Mouse (Mus musculus) midbrain, embryonic 13.5 days (tissue): ENCODE measurements around the gene Plekhf1. TPM values are rescaled to one million over a fixed set of nuclear protein-coding genes. Genes with fewer than 3 reads are reported as not detected.

Source experiments
- ATAC-seq: fragments of 200-750 bp; cut with Nextera tagmentation; 2 replicates; pipeline ENCODE4 v1.8.0; 2017; ENCODE audit warnings: mild to moderate bottlenecking, moderate TSS enrichment, moderate library complexity
- H3K27ac ChIP-seq: fragments of 300-500 bp; sonication (generic); 2 replicates; pipeline ENCODE4 v1.5.1; 2015; ENCODE audit warnings: inconsistent platforms, mild to moderate bottlenecking, moderate library complexity
- H3K27me3 ChIP-seq: fragments of 300-500 bp; sonication (generic); 2 replicates; pipeline ENCODE4 v1.6.1; 2015; ENCODE audit warnings: mild to moderate bottlenecking, inconsistent platforms
- H3K36me3 ChIP-seq: fragments of 300-500 bp; sonication (generic); 2 replicates; pipeline ENCODE4 v1.6.1; 2015; ENCODE audit warnings: mild to moderate bottlenecking, inconsistent platforms
- H3K4me1 ChIP-seq: fragments of 300-500 bp; sonication (generic); replicated peaks from 2 replicates; pipeline ENCODE4 v1.6.1; 2015; ENCODE audit warnings: inconsistent platforms
- H3K4me2 ChIP-seq: fragments of 300-500 bp; sonication (generic); replicated peaks from 2 replicates; pipeline ENCODE4 v1.6.1; 2015; ENCODE audit warnings: moderate library complexity, mild to moderate bottlenecking, inconsistent platforms
- H3K4me3 ChIP-seq: fragments of 300-500 bp; sonication (generic); replicated peaks from 2 replicates; pipeline ENCODE4 v1.5.1; 2015; ENCODE audit warnings: mild to moderate bottlenecking, inconsistent platforms
- H3K9ac ChIP-seq: fragments of 300-500 bp; sonication (generic); replicated peaks from 2 replicates; pipeline ENCODE4 v1.6.1; 2015; ENCODE audit warnings: mild to moderate bottlenecking, inconsistent platforms
- H3K9me3 ChIP-seq: fragments of 300-500 bp; sonication (generic); 2 replicates; pipeline ENCODE4 v1.6.1; 2016; ENCODE audit warnings: mild to moderate bottlenecking, inconsistent platforms
- WGBS: fragments of 180-500 bp; shearing (Covaris S2); methylation state at CpG from one replicate; pipeline ENCODE4 v1.1.7; 2015; 5-methylcytosine and 5-hydroxymethylcytosine counted together
- polyA plus RNA-seq: library from polyadenylated mRNA; unstranded; fragments of >200 nt; fragmentation: Nextera tagmentation; extraction: Ambion mirVana; gene quantifications from 2 replicates; pipeline ENCODE4 v1.2.1, GENCODE M21; 2015

Plekhf1 gene
- polyA plus RNA-seq, 1 experiment from 2014 or later = 0.58 TPM

DNA sequence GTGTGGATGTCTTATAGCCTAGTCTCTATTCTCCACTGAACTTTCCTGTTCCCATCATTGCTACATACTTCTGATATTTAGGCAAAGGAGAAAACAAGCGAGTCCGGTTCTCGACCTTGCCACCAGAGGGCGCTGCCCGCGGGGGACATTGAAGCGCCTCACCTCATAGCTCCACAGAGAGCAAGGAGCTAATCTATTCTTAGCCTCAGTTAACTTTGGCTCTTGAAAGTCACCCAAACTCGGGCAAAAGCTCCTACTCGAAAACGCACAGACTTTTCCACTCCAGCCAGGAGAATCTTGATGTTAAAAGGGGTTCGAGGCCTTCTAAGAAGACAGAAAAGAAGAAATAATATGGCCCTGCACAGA, 45.2 kb downstream of the Plekhf1 start:
- H3K4me2 ChIP-seq = peak overlapping the region; percentile 75
- 0 out of 2 replicates have a peak overlapping the region, but pooled peaks have one; percentile 56 for H3K4me3 ChIP-seq
- no peaks in the 10 kb centered on the region for H3K36me3 ChIP-seq
- H3K27ac ChIP-seq = no peak overlapping the region
- no peaks in the 10 kb centered on the region for H3K27me3 ChIP-seq
- peaks cover 16% of the 10 kb centered on the region for H3K4me1 ChIP-seq
- 0 out of 2 replicates have a peak, but pooled peaks have one; percentile 10 for ATAC-seq
- H3K9ac ChIP-seq = no peak overlapping the region
- H3K9me3 ChIP-seq = no peaks in the 10 kb centered on the region
- under 1% methylated on average over 11 of the region's 11 CpGs for WGBS

DNA sequence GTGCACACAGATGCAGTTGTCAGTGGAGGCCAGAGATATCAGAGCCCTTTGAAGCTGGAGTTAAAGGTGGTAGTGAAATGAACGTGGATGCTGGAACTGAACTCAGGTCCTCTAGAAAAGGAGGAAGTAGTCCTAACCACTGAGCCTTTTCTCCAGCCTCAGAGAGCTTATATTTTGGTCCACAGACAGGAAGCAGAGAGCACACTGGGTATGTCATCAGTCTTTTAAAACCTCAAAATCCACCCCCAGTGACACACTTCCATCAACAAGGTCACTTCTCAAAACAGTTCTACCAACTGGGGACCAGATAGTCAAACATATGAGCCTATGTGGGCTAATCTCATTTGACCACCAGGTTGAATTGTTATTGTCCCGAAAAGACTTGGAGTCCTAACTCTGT, 46.5 kb downstream of the Plekhf1 start:
- ATAC-seq = no peak
- Histone ChIP-seq H3K4me3 (no peak overlapping the region), H3K4me1 (peaks cover 16% of the 10 kb centered on the region), H3K36me3 (no peaks in the 10 kb centered on the region), H3K27ac (no peak overlapping the region), H3K9me3 (no peaks in the 10 kb centered on the region), H3K4me2 (no peak overlapping the region), H3K9ac (no peak overlapping the region), H3K27me3 (no peaks in the 10 kb centered on the region)
- 88% methylated on average over 2 of the region's 2 CpGs for WGBS

DNA sequence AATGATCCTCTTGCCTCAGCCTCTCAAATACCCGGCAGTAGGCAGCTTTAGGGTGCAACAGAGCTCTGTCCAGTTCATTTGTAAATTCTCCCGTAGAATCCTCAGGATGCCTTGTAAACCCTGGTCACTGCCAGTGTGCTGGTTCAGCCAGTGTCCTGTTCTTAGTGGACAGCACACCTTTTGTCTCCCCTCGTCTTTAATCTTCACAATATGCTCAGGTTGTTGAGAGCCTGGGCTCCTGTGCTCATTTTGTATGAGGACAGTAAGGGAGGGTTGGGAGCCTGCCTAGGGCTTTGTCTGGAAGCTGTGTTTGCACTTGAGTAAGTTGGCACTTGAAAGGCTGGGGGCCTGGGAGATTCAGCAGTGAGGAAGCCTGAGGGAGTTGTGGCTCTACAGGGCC, 47.9 kb downstream of the Plekhf1 start:
- no peak overlapping the region for H3K4me3 ChIP-seq
- no peak overlapping the region for H3K27ac ChIP-seq
- H3K4me1 ChIP-seq = peaks cover 16% of the 10 kb centered on the region
- no peaks in the 10 kb centered on the region for H3K9me3 ChIP-seq
- H3K36me3 ChIP-seq = no peaks in the 10 kb centered on the region
- no peak overlapping the region for H3K9ac ChIP-seq
- no peak for ATAC-seq
- 68% methylated on average over 3 of the region's 3 CpGs for WGBS
- H3K4me2 ChIP-seq = no peak overlapping the region
- H3K27me3 ChIP-seq = no peaks in the 10 kb centered on the region

DNA sequence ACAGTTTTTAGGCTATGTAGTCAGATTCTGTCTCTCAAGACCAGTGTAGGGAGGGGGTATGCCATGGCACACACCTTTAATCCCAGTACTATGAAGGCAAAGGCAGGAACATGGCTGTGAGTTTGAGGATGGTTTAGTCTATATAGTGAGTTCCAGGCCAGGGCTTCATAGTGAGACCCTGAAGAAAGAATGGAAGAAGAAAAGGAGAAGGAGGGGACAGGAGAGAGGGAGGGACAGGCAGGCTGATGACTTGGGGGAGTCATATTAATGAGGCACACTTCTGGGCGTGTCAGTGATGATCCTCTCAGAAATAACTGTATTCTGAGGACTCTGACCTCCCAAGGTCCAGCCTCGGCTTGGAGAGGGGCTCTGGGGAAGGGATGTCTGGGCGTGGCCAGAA, 51.8 kb downstream of the Plekhf1 start:
- no peaks in the 10 kb centered on the region for H3K36me3 ChIP-seq
- no peak overlapping the region for H3K4me2 ChIP-seq
- H3K27me3 ChIP-seq = 0 out of 2 replicates have a peak, but pooled peaks cover 4% of the 10 kb centered on the region
- no peak overlapping the region for H3K9ac ChIP-seq
- no peak for ATAC-seq
- 74% methylated on average over 3 of the region's 3 CpGs for WGBS
- no peak overlapping the region for H3K27ac ChIP-seq
- peaks cover 16% of the 10 kb centered on the region for H3K4me1 ChIP-seq
- H3K9me3 ChIP-seq = no peaks in the 10 kb centered on the region
- no peak overlapping the region for H3K4me3 ChIP-seq

DNA sequence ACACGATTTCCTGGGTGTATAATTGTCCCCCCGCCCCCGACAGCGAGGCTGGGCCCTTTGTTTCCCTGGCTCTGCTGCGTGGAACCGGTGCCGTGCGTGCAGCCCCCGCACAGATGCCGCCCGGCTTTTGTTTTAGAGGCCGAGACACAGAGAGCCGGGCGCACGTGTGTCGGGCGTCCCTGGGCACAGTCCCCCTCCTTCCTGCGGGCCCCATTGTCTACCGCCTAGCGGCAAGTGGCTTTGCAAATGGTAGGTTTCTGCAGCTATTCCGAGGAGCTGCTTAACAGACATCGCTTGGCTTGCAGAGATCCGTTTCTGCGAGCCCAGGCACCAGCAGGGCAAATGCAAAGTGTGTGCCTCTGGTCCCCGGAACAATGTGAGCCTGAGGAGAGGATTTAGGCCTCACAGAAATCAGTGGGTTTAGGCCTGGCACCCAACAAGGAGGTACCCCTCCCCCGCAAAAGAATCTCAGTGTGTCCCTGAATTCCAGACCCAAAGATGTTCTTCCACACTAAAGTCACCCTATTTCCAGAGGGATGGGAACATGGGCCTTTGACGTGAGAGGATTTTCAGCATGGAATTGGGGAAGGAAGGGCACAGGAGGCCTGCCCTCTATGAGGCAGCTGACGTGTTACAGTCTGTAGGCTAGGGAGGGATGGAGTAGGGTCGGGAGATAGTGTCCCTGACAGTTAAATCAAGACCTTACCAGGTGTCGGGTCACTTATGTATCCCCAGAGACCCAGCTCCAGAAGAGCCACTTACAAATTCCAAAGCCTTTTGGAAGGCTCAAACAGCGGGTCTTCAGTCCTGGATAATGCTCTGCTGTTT, 53.3 kb downstream of the Plekhf1 start:
- 7% methylated on average over 31 of the region's 31 CpGs for WGBS
- peaks cover 16% of the 10 kb centered on the region for H3K4me1 ChIP-seq
- peak overlapping the region; percentile 28 for H3K4me3 ChIP-seq
- H3K27me3 ChIP-seq = 0 out of 2 replicates have a peak, but pooled peaks cover 4% of the 10 kb centered on the region
- H3K4me2 ChIP-seq = peak overlapping the region; percentile 55
- ATAC-seq = peak; percentile 88
- no peaks in the 10 kb centered on the region for H3K9me3 ChIP-seq
- no peaks in the 10 kb centered on the region for H3K36me3 ChIP-seq
- H3K27ac ChIP-seq = peak overlapping the region; percentile 84
- peak overlapping the region; percentile 73 for H3K9ac ChIP-seq

DNA sequence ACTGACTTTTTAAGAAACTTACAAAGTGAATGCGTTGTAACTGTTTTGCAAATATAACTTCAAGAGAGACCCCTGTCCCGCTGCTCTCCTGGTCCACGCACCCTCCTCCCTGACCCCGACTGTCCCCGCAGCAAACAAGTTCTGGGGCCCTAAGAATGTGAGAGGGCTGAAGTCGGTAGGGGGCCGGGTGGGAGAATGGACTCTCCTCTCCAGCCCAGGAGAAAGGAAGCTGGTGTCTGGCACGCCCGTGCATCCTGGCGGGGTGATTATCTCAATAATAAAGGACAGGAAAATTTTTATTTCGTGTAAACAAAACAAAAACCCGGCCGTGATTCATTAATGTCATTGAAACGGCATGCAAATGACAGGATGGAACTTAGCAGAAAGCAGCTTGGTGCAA, 53.9 kb downstream of the Plekhf1 start:
- Histone ChIP-seq H3K9ac (peak overlapping the region; percentile 73), H3K9me3 (no peaks in the 10 kb centered on the region), H3K27me3 (0 out of 2 replicates have a peak, but pooled peaks cover 4% of the 10 kb centered on the region), H3K4me1 (peaks cover 16% of the 10 kb centered on the region), H3K4me3 (peak overlapping the region; percentile 28), H3K36me3 (no peaks in the 10 kb centered on the region), H3K4me2 (peak overlapping the region; percentile 55), H3K27ac (peak overlapping the region; percentile 84)
- peak; percentile 40; the same call in 1 of the 2 replicates for ATAC-seq
- 8% methylated on average over 14 of the region's 14 CpGs for WGBS

DNA sequence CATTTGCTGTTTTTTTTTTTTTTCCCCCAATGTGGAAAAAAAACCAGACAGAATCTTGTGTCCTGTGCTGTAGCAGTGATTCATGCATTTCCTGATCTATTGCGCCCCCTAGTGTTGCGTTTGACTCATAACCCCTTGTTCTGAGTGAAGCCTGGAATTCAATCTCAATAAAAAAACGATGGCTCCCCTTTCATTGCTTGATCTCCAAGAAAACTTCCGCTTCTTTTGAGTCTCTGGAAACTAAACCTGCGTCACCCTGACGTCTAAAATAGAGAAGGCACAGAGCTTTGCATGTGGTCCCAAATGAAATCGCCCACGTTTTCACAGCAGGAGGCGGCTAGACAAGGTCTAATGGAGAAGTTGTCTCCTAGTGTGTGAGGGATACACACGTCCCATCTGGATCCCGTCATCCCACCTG, 60.1 kb downstream of the Plekhf1 start:
- ATAC-seq = peak; percentile 69; the same call in 1 of the 2 replicates
- no peaks in the 10 kb centered on the region for H3K27me3 ChIP-seq
- no peak overlapping the region for H3K27ac ChIP-seq
- 19% methylated on average over 11 of the region's 11 CpGs for WGBS
- H3K4me2 ChIP-seq = no peak overlapping the region
- H3K4me3 ChIP-seq = no peak overlapping the region
- no peak overlapping the region for H3K9ac ChIP-seq
- H3K36me3 ChIP-seq = no peaks in the 10 kb centered on the region
- H3K9me3 ChIP-seq = no peaks in the 10 kb centered on the region
- H3K4me1 ChIP-seq = peaks cover 4% of the 10 kb centered on the region; the same call in 1 of the 2 replicates

Other genes starting within 250 kb of the Plekhf1 start
- 33.3 and 34.7 TPM in 2 replicates for gene Uri1, start 204.5 kb downstream of the Plekhf1 start, polyA plus RNA-seq
- 15.7 and 17.6 TPM in 2 replicates for gene Ccne1, start 120.5 kb downstream of the Plekhf1 start, polyA plus RNA-seq
- gene 1600014C10Rik, start 44.8 kb downstream of the Plekhf1 start, polyA plus RNA-seq = 21.7 and 22.6 TPM in 2 replicates
- gene Pop4, start 43.4 kb upstream of the Plekhf1 start, polyA plus RNA-seq = 84.8 and 89.3 TPM in 2 replicates